Mouse (Mus musculus): ENCODE results near the gene Filip1.
"Not testable (repeated sequence)": the region's sequence is repeated elsewhere in the genome, so short reads cannot be mapped to it uniquely, and the experiment has no call there.

- TF ChIP-seq POLR2A (IDR thresholded peaks at IDR 0.05; ENCODE audit: borderline replicate concordance, extremely low read depth, insufficient read depth, insufficient read length, poor library complexity, severe bottlenecking); CTCF (IDR thresholded peaks at IDR 0.05; ENCODE audit: borderline replicate concordance, extremely low read depth, insufficient read depth, insufficient read length): not testable (repeated sequence)
Observed at GRCm38 (mm10) chr9:80044301-80044700, 31.6 kb upstream of the Filip1 start.

Data from brain, embryonic 14.5 days (tissue).